Mouse (Mus musculus) intestine, embryonic 16.5 days (tissue): ENCODE results near the gene Tab2. TPM values are rescaled to one million over a fixed set of nuclear protein-coding genes. Genes with fewer than 3 reads are reported as not detected.
"Not testable (repeated sequence)": the region's sequence is repeated elsewhere in the genome, so short reads cannot be mapped to it uniquely, and the experiment has no call there.

Experiments used
- ATAC-seq: fragments of 200-750 bp; cut with Nextera tagmentation; 2 replicates; pipeline ENCODE4 v1.8.0; 2017; ENCODE audit warnings: moderate TSS enrichment, moderate library complexity
- H3K27ac ChIP-seq: fragments of 300-500 bp; sonication (generic); 2 replicates; pipeline ENCODE4 v1.5.1; 2014; ENCODE audit warnings: mild to moderate bottlenecking, low read length
- H3K27me3 ChIP-seq: fragments of 300-500 bp; sonication (generic); replicated peaks from 2 replicates; pipeline ENCODE4 v1.6.1; 2014; ENCODE audit warnings: low read length, control low read depth, mixed read lengths; ENCODE audit not compliant: control insufficient read depth, insufficient read depth
- H3K36me3 ChIP-seq: fragments of 300-500 bp; sonication (generic); 2 replicates; pipeline ENCODE4 v1.6.1; 2014; ENCODE audit warnings: low read length, control low read depth; ENCODE audit not compliant: control insufficient read depth, insufficient read depth
- H3K4me1 ChIP-seq: fragments of 300-500 bp; sonication (generic); 2 replicates; pipeline ENCODE4 v1.6.1; 2014; ENCODE audit warnings: low read length, control low read depth, mixed read lengths; ENCODE audit not compliant: control insufficient read depth, insufficient read depth
- H3K4me2 ChIP-seq: fragments of 300-500 bp; sonication (generic); 2 replicates; pipeline ENCODE4 v1.6.1; 2014; ENCODE audit warnings: low read depth, low read length, control low read depth
- H3K4me3 ChIP-seq: fragments of 300-500 bp; sonication (generic); 2 replicates; pipeline ENCODE4 v1.5.1; 2014; ENCODE audit warnings: mild to moderate bottlenecking, low read length
- H3K9ac ChIP-seq: fragments of 300-500 bp; sonication (generic); 2 replicates; pipeline ENCODE4 v1.6.1; 2014; ENCODE audit warnings: low read depth, low read length
- H3K9me3 ChIP-seq: fragments of 300-500 bp; sonication (generic); 2 replicates; pipeline ENCODE4 v1.6.1; 2016; ENCODE audit warnings: low read length, control low read depth; ENCODE audit not compliant: control insufficient read depth
- WGBS: fragments of 180-500 bp; shearing (Covaris S2); extraction: QIAGEN DNeasy Blood & Tissue Kit; methylation state at CpG from one replicate; pipeline ENCODE4 v1.1.7; 2014; 5-methylcytosine and 5-hydroxymethylcytosine counted together
- polyA plus RNA-seq: library from polyadenylated mRNA; unstranded; fragments of >200 nt; fragmentation: Nextera tagmentation; extraction: Ambion mirVana; gene quantifications from 2 replicates; pipeline ENCODE4 v1.2.1, GENCODE M21; 2015

Gene Tab2
- polyA plus RNA-seq, 1 experiment from 2014 or later: 12.9 TPM

DNA sequence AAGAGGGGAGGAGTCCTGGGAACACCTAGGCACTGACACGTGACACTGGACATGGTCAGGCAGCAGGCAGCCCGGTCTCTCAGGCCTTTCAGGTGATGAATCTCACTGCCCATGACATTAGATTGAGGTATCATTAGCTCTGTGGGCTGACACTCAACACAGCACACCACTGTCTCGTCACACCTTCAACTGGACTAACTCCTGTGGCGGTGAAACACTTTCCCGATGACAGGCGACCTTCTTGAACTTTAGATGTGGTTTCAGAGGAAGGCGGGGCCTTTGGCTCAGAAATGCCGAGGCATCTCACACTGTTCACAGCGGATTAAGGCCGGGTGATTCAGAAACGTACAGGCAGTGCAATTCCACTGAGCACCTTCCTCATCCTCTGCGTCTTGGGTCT is 48.9 kb downstream of the Tab2 start:
- H3K27ac ChIP-seq: no peak overlapping the region
- H3K9ac ChIP-seq: no peak overlapping the region
- no peaks in the 10 kb centered on the region for H3K4me1 ChIP-seq
- no peak overlapping the region for H3K4me2 ChIP-seq
- H3K9me3 ChIP-seq: no peaks in the 10 kb centered on the region
- 86% methylated on average over 12 of the region's 12 CpGs for WGBS
- H3K4me3 ChIP-seq: no peak overlapping the region
- H3K36me3 ChIP-seq: peaks cover 18% of the 10 kb centered on the region
- ATAC-seq: no peak
- no peaks in the 10 kb centered on the region for H3K27me3 ChIP-seq

DNA sequence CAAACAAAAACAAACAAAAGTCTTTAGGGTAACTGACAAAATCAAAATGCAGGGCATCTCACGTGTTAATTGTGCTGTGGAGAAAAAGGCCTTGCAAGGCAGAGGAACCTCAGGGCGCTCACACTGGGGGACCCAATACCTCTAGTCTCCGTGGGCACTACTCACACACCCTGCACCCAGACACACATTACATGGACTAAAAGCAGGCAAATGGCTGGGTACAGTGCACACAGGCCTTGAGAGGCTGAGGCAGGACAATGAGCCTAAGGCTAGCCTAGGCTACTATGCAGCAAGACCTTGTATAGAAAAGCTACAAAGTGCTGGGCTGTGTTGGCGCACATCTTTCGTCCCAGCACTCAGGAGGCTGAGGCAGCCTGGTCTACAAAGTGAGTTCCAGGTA is 51.9 kb downstream of the Tab2 start:
- no peak overlapping the region for H3K9ac ChIP-seq
- H3K4me1 ChIP-seq: no peaks in the 10 kb centered on the region
- no peak for ATAC-seq
- peaks cover 18% of the 10 kb centered on the region for H3K36me3 ChIP-seq
- no peak overlapping the region for H3K4me2 ChIP-seq
- no peak overlapping the region for H3K27ac ChIP-seq
- H3K9me3 ChIP-seq: no peaks in the 10 kb centered on the region
- WGBS: 95% methylated on average over 5 of the region's 5 CpGs
- H3K4me3 ChIP-seq: no peak overlapping the region
- no peaks in the 10 kb centered on the region for H3K27me3 ChIP-seq

DNA sequence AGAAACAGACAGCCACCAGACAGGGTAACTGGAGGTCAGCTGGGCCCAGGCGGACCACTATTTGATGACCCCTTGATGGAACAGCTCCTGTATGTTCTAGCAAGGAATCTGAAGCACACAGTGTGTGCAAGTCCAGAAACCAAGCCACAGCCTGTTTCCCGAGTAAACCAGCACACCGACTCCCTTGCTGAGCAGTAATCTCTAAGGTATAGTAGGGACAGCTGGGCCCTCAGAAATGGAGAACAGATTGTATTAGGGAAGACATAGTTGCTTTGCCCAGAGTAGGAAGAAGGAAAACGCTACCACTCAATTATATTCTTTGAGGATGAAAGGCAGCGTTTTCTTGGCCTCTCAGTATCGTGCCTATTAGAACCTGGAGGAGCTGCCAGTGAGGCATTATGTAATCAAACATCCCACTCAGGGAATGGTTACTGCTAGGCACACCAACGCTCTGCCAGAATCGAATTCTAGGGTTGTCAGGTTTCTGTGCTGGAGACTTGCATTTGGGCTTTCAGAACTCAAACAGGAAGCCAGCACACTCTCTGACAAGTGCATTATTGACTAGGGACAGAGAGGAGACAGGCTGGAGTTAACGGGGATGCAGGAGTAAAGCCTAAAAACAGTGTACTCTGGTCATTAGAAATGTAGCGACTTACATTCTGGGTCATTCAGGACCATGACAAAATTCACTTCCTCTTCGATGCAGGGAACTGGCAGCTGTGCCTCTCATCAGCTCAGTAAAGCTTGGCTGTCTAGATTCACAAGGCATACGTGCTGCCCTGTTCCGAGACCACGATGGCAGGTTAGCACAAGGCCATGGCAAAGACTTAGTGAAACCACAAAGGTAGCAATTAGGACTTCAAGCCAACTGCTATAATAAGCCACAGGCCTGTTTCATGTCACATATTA is 55.1 kb downstream of the Tab2 start:
- WGBS: 91% methylated on average over 14 of the region's 14 CpGs
- no peak for ATAC-seq
- Histone ChIP-seq H3K27ac (no peak overlapping the region), H3K4me2 (no peak overlapping the region), H3K27me3 (no peaks in the 10 kb centered on the region), H3K4me1 (no peaks in the 10 kb centered on the region), H3K4me3 (no peak overlapping the region), H3K9me3 (no peaks in the 10 kb centered on the region), H3K9ac (no peak overlapping the region), H3K36me3 (peaks cover 4% of the 10 kb centered on the region; the same call in 1 of the 2 replicates)

DNA sequence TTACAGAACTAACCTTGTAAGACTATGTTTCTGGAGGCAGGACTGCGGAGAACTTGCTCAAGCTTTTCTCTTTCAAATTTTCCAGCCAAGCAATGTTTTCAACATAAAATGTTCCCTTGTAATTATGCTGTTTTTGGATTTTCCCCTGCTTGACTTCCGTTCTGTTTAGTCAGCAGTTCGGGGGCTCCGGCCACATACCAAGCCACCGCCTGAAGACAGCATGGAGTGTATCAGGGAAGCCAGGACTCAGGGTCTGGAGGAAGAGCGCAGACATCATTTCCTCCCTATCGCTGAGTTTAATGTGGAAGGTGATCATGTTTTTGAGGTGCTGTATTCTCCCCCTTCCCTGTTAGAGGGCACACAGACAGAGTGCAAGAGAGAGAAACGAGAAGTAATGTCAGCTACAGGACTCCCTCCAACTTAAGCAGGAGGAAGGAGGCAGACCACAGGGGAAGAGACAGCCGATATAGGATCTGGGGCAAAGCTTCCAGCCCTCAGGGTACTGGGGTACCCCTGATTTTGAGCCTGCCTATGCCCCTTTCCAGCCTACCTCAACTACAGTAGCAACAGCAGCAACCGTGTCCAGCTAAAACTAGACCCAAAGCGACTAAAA is 67.7 kb downstream of the Tab2 start:
- no peaks in the 10 kb centered on the region for H3K9me3 ChIP-seq
- H3K4me2 ChIP-seq: no peak overlapping the region
- H3K27ac ChIP-seq: no peak overlapping the region
- no peak overlapping the region for H3K4me3 ChIP-seq
- H3K9ac ChIP-seq: no peak overlapping the region
- H3K4me1 ChIP-seq: no peaks in the 10 kb centered on the region
- no peaks in the 10 kb centered on the region for H3K36me3 ChIP-seq
- no peak for ATAC-seq
- 82% methylated on average over 11 of the region's 11 CpGs for WGBS
- H3K27me3 ChIP-seq: no peaks in the 10 kb centered on the region

DNA sequence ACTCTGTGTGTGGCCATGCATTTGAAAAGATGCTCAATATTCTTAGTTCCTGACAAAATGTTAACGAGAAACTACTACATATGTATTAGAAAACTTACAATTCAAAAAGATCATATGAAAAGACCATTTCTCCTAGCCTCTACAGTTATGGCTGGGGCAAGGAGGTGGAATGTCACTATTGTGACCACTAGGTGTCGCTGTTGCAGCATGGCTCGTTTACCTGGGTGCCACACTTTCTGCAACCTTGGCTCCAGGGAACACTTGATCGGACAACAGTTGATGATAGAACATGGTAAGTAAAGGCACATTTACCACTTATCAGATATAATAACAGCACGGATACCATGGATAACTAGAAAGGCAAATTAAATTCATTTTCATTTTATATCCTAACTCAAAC is 72.5 kb downstream of the Tab2 start:
- Histone ChIP-seq H3K4me3 (no peak overlapping the region), H3K9ac (no peak overlapping the region), H3K27me3 (no peaks in the 10 kb centered on the region), H3K4me2 (no peak overlapping the region), H3K4me1 (no peaks in the 10 kb centered on the region), H3K36me3 (no peaks in the 10 kb centered on the region), H3K9me3 (no peaks in the 10 kb centered on the region), H3K27ac (no peak overlapping the region)
- peak; percentile 53; the same call in 1 of the 2 replicates for ATAC-seq
- WGBS: 7% methylated on average over 5 of the region's 5 CpGs

DNA sequence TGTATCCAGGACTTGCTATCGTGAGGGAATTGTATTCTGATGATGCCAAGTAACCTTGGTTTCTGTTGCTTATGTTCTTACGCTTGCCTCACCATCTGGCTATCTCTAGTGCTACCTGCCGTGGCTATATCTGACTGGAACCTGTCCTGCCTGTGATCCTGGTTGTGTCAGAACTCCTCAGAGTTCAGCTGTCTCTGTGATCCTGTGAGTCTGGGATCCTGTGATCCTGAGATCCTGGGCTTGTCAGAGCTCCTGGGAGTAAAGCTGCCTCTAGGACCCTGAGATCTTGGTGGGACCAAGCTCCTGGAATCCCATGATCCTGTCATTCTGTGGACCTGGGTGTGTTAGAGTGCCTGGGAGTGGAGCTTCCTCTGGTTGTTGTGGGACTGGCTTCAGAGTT is 74.1 kb downstream of the Tab2 start:
- Histone ChIP-seq H3K4me2 (no peak overlapping the region), H3K27me3 (no peaks in the 10 kb centered on the region), H3K4me1 (no peaks in the 10 kb centered on the region), H3K9ac (no peak overlapping the region), H3K9me3 (no peaks in the 10 kb centered on the region), H3K4me3 (no peak overlapping the region), H3K27ac (no peak overlapping the region), H3K36me3 (no peaks in the 10 kb centered on the region)
- 88% methylated on average over 3 of the region's 3 CpGs for WGBS
- no peak for ATAC-seq

DNA sequence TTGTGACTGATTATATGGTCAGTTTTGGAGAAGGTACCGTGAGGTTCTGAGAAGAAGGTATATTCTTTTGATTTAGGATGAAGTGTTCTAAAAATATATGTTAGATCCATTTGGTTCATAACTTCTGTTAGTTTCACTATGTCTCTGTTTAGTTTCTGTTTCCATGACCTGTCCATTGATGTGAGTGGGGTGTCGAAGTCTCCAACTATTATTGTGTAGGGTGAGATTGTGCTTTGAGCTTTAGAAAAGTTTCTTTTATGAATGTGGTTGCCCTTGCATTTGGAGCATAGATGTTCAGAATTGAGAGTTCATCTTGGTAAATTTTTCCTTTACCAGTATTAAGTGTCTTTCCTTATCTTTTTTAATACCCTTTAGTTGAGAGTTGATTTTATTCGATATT is 75.7 kb downstream of the Tab2 start:
- WGBS: 90% methylated on average over 3 of the region's 3 CpGs
- not testable (repeated sequence) for H3K27me3 ChIP-seq, H3K36me3 ChIP-seq

DNA sequence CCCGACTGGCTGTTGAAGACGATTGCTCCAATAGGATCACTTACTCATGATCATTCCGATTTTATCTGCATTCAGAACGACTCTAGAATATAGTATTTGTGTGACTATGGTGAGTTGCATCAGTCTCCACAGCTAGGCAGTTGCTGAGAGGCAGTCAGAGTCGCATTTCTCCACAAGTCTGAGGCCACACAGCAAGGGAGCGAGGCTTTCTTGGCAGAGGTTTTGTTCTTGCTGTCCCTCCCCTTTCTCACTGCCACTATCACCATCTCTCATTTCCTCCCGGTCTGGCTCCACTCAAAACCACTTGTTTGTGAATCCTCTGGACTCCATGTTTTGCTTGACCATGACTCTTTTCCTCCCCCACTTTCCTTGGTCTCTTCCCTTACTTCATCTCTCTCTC is 81.8 kb downstream of the Tab2 start:
- H3K27me3 ChIP-seq: no peaks in the 10 kb centered on the region
- no peaks in the 10 kb centered on the region for H3K36me3 ChIP-seq
- H3K9ac ChIP-seq: no peak overlapping the region
- no peak for ATAC-seq
- H3K4me1 ChIP-seq: no peaks in the 10 kb centered on the region
- H3K4me2 ChIP-seq: no peak overlapping the region
- no peaks in the 10 kb centered on the region for H3K9me3 ChIP-seq
- 72% methylated on average over 7 of the region's 7 CpGs for WGBS
- H3K27ac ChIP-seq: no peak overlapping the region
- no peak overlapping the region for H3K4me3 ChIP-seq

More for the DNA sequence above, 75.7 kb downstream of the Tab2 start:
- H3K9ac ChIP-seq, ATAC-seq, H3K4me3 ChIP-seq, H3K4me2 ChIP-seq, H3K4me1 ChIP-seq, H3K9me3 ChIP-seq, H3K27ac ChIP-seq: not testable (repeated sequence)

DNA sequence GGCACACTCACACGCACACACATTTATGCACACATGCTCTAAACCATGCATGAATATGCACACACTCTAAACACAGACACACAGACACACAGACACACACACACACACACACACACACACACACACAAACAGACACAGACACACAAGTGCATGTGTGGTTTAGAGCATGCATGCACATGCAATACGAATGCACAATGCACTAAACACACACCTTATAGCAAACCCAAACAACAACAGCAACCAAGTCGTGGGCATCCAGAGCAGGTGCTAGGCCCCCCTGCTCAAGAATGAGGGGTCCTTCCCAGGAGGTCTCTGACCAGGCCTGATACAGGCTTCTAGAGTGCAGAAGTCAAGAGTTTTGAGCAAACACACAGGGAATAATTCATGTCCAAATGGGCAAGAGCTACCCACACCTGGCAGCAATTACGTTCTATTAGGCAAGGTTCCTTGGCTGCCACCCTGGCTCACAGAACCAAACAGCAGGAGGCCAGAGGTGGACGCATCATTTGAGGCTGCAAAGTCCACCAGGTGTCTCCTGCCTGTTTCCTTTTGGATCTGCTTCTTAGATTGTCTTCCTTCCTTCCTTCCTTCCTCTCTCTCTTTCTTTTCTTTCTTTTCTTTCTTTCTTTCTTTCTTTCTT is 84.5 kb downstream of the Tab2 start:
- ATAC-seq: no peak
- Histone ChIP-seq H3K9me3 (no peaks in the 10 kb centered on the region), H3K27ac (no peak overlapping the region), H3K4me2 (no peak overlapping the region), H3K4me3 (no peak overlapping the region), H3K4me1 (no peaks in the 10 kb centered on the region), H3K27me3 (peaks cover 13% of the 10 kb centered on the region; the same call in 1 of the 2 replicates), H3K9ac (no peak overlapping the region), H3K36me3 (no peaks in the 10 kb centered on the region)
- WGBS: 85% methylated on average over 5 of the region's 5 CpGs
